Mouse (Mus musculus) heart, postnatal 10 days (tissue): ENCODE measurements around the gene Zfp987. TPM values are rescaled to one million over a fixed set of nuclear protein-coding genes. Genes with fewer than 3 reads are reported as not detected.
A peak's percentile ranks its signal among the peaks of the same experiment; 100 is the strongest.
"Not testable (repeated sequence)": the region's sequence is repeated elsewhere in the genome, so short reads cannot be mapped to it uniquely, and the experiment has no call there.

ENCODE experiments used
- DNase-seq, 2 experiments: peaks; one replicate each; pipeline ENCODE4 v3.0.0; 2021
- intact Hi-C: fragments of 180-260 bp; cut with DNase I; formaldehyde crosslinking; loops from one replicate; pipeline ENCODE4 v1.15.1; 2025
- total RNA-seq, 2 experiments: library from RNA; stranded (reverse); gene quantifications; 2 replicates each; pipeline ENCODE4 v1.2.3; 2021

The Zfp987 gene
- total RNA-seq, 2 experiments from 2014 or later, result not detected

- peak in 1 of 2 experiments; percentile 10 for DNase-seq
Measured at GRCm38 (mm10) chr4:146173378-146174226, 76.5 kb downstream of the Zfp987 start.

More at GRCm38 (mm10) chr4:146173378-146174226, 76.5 kb downstream of the Zfp987 start:
- intact Hi-C loops, result not testable (repeated sequence)

Other genes with a start within 250 kb of the Zfp987 start
- not detected for gene Zfp986, start 228.5 kb upstream of the Zfp987 start, total RNA-seq
- under 1 TPM in 1 of 2 experiments, not detected in 1; 0.92 TPM for gene Zfp600, start 59.5 kb downstream of the Zfp987 start, total RNA-seq